Mouse (Mus musculus): ENCODE measurements around the gene Fam3b.

GRCm38 (mm10) chr16:97516341-97516740 is 1.7 kb upstream of the Fam3b start:
- TF ChIP-seq POLR2A (IDR thresholded peaks at IDR 0.05; ENCODE audit: insufficient read depth, low read depth, low read length) = no peak
- TF ChIP-seq CTCF (IDR thresholded peaks at IDR 0.05; ENCODE audit: insufficient read depth, low read depth, low read length) = no peak
